Mouse (Mus musculus) forebrain, embryonic 14.5 days (tissue): ENCODE measurements around the gene Gm10715. TPM values are rescaled to one million over a fixed set of nuclear protein-coding genes. Genes with fewer than 3 reads are reported as not detected.
"Not testable (repeated sequence)": the region's sequence is repeated elsewhere in the genome, so short reads cannot be mapped to it uniquely, and the experiment has no call there.

Source experiments
- ATAC-seq: fragments of 200-750 bp; cut with Nextera tagmentation; 2 replicates; pipeline ENCODE4 v1.8.0; 2017; ENCODE audit warnings: mild to moderate bottlenecking, moderate library complexity
- DNase-seq: peaks from one replicate; pipeline ENCODE4 v3.0.0-alpha.2; 2015; ENCODE audit warnings: low spot score
- H3K27ac ChIP-seq: fragments of 300-500 bp; sonication (generic); 2 replicates; pipeline ENCODE4 v1.5.1; 2014; ENCODE audit warnings: low read depth, mild to moderate bottlenecking, control low read depth, low read length, moderate library complexity
- H3K27me3 ChIP-seq: fragments of 300-500 bp; sonication (generic); replicated peaks from 2 replicates; pipeline ENCODE4 v1.6.1; 2014; ENCODE audit warnings: low read length, control low read depth, mixed read lengths; ENCODE audit not compliant: control insufficient read depth, insufficient read depth
- H3K36me3 ChIP-seq: fragments of 300-500 bp; sonication (generic); 2 replicates; pipeline ENCODE4 v1.6.1; 2014; ENCODE audit warnings: low read length, control low read depth; ENCODE audit not compliant: control insufficient read depth, insufficient read depth
- H3K4me1 ChIP-seq: fragments of 300-500 bp; sonication (generic); 2 replicates; pipeline ENCODE4 v1.6.1; 2014; ENCODE audit warnings: antibody characterized with exemption, low read length, control low read depth; ENCODE audit not compliant: control insufficient read depth, insufficient read depth
- H3K4me2 ChIP-seq: fragments of 300-500 bp; sonication (generic); 2 replicates; pipeline ENCODE4 v1.6.1; 2014; ENCODE audit warnings: mild to moderate bottlenecking, control low read depth, low read length
- H3K4me3 ChIP-seq: fragments of 300-500 bp; sonication (generic); 2 replicates; pipeline ENCODE4 v1.5.1; 2014; ENCODE audit warnings: low read depth, low read length, control low read depth
- H3K9ac ChIP-seq: fragments of 300-500 bp; sonication (generic); 2 replicates; pipeline ENCODE4 v1.6.1; 2014; ENCODE audit warnings: mild to moderate bottlenecking, low read length, control low read depth, moderate library complexity
- H3K9me3 ChIP-seq: fragments of 300-500 bp; sonication (generic); replicated peaks from 2 replicates; pipeline ENCODE4 v1.6.1; 2016; ENCODE audit warnings: low read length, control low read depth, mixed read lengths; ENCODE audit not compliant: control insufficient read depth
- WGBS: fragments of 180-500 bp; shearing (Covaris S2); extraction: QIAGEN DNeasy Blood & Tissue Kit; methylation state at CpG from one replicate; pipeline ENCODE4 v1.1.7; 2014; 5-methylcytosine and 5-hydroxymethylcytosine counted together
- polyA plus RNA-seq: library from polyadenylated mRNA; unstranded; fragments of >200 nt; fragmentation: Nextera tagmentation; extraction: Ambion mirVana; gene quantifications from 2 replicates; pipeline ENCODE4 v1.2.1, GENCODE M21; 2014

Gene Gm10715
- polyA plus RNA-seq, result not detected in 2 replicates

DNA sequence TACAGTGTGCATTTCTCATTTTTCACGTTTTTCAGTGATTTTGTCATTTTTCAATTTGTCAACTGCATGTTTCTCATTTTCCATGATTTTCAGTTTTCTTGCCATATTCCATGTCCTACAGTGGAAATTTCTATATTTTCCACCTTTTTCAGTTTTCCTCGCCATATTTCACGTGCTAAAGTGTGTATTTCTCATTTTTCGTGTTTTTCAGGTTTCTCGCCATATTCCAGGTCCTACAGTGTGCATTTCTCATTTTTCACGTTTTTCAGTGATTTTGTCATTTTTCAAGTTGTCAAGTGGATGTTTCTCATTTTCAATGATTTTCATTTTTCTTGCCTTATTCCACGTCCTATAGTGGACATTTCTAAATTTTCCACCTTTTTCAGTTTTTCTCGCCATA, at the start of gene Gm10715:
Gene Gm10715 (plus strand): TSS at position 301 of the 400 bp plus-strand sequence.
- not testable (repeated sequence) for H3K27ac ChIP-seq, ATAC-seq, H3K9me3 ChIP-seq, H3K36me3 ChIP-seq, H3K4me3 ChIP-seq, H3K9ac ChIP-seq, DNase-seq, H3K27me3 ChIP-seq, H3K4me1 ChIP-seq, H3K4me2 ChIP-seq
- WGBS, result 70% methylated on average over 6 of the region's 8 CpGs

DNA sequence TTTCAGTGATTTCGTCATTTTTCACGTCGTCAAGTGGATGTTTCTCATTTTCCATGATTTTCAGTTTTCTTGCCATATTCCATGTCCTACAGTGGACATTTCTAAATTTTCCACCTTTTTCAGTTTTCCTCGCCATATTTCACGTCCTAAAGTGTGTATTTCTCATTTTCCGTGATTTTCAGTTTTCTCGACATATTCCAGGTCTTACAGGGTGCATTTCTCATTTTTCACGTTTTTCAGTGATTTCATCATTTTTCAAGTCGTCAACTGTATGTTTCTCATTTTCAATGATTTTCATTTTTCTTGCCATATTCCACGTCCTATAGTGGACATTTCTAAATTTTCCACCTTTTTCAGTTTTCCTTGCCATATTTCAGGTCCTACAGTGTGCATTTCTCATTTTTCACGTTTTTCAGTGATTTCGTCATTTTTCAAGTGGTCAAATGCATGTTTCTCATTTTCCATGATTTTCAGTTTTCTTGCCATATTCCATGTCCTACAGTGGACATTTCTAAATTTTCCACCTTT, 36.2 kb upstream of the Gm10715 start, which contains the start of gene Gm10722:
Gene Gm10722 (plus strand): TSS at position 478 of the 528 bp plus-strand sequence.
- not testable (repeated sequence) for H3K4me2 ChIP-seq, H3K27ac ChIP-seq, H3K4me1 ChIP-seq, H3K36me3 ChIP-seq, H3K4me3 ChIP-seq, H3K9me3 ChIP-seq, ATAC-seq, H3K27me3 ChIP-seq, H3K9ac ChIP-seq
- DNase-seq, result peak; percentile 12
- WGBS, result 70% methylated on average over 12 of the region's 12 CpGs

DNA sequence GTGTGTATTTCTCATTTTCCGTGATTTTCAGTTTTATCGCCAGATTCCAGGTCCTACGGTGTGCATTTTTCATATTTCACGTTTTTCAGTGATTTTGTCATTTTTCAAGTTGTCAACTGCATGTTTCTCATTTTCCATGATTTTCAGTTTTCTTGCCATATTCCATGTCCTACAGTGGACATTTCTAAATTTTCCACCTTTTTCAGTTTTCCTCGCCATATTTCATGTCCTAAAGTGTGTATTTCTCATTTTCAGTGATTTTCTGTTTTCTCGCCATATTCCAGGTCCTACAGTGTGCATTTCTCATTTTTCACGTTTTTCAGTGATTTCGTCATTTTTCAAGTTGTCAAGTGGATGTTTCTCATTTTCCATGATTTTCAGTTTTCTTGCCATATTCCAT, 35.7 kb upstream of the Gm10715 start:
- H3K36me3 ChIP-seq, H3K4me3 ChIP-seq, H3K27me3 ChIP-seq, ATAC-seq, DNase-seq, H3K9ac ChIP-seq, H3K4me1 ChIP-seq, H3K9me3 ChIP-seq, H3K4me2 ChIP-seq, H3K27ac ChIP-seq: not testable (repeated sequence)
- WGBS, result 65% methylated on average over 8 of the region's 8 CpGs

DNA sequence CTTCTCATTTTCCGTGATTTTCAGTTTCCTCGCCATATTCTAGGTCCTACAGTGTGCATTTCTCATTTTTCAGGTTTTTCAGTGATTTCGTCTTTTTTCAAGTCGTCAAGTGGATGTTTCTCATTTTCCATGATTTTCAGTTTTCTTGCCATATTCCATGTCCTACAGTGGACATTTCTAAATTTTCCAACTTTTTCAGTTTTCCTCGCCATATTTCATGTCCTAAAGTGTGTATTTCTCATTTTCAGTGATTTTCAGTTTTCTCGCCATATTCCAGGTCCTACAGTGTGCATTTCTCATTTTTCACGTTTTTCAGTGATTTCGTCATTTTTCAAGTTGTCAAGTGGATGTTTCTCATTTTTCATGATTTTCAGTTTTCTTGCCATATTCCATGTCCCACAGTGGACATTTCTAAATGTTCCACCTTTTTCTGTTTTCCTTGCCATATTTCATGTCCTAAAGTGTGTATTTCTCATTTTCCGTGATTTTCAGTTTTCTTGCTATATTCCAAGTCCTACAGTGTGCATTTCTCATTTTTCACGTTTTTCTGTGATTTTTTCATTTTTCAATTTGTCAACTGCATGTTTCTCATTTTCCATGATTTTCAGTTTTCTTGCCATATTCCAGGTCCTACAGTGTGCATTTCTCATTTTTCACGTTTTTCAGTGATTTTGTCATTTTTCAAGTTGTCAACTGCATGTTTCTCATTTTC, 34.6 kb upstream of the Gm10715 start:
- not testable (repeated sequence) for H3K27me3 ChIP-seq, H3K4me1 ChIP-seq, H3K4me2 ChIP-seq, H3K4me3 ChIP-seq, H3K36me3 ChIP-seq, H3K9ac ChIP-seq, H3K27ac ChIP-seq, H3K9me3 ChIP-seq
- ATAC-seq (peak; percentile 87), DNase-seq (peak; percentile 10)
- 57% methylated on average over 8 of the region's 11 CpGs for WGBS

DNA sequence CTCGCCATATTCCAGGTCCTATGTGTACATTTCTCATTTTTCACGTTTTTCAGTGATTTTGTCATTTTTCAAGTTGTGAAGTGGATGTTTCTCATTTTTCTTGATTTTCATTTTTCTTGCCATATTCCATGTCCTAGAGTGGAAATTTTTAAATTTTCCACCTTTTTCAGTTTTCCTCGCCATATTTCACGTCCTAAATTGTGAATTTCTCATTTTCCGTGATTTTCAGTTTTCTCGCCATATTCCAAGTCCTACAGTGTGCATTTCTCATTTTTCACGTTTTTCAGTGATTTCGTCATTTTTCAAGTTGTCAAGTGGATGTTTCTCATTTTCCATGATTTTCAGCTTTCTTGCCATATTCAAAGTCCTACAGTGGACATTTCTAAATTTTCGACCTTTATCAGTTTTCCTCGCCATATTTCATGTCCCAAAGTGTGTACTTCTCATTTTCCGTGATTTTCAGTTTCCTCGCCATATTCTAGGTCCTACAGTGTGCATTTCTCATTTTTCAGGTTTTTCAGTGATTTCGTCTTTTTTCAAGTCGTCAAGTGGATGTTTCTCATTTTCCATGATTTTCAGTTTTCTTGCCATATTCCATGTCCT, 33.8 kb upstream of the Gm10715 start, which contains the start of gene Gm11168:
Gene Gm11168 (plus strand): TSS at position 553 of the 603 bp plus-strand sequence.
- not testable (repeated sequence) for H3K27ac ChIP-seq, H3K9ac ChIP-seq, H3K4me2 ChIP-seq, H3K4me1 ChIP-seq, H3K27me3 ChIP-seq, ATAC-seq, H3K36me3 ChIP-seq, H3K4me3 ChIP-seq, H3K9me3 ChIP-seq, DNase-seq
- 69% methylated on average over 5 of the region's 14 CpGs for WGBS

DNA sequence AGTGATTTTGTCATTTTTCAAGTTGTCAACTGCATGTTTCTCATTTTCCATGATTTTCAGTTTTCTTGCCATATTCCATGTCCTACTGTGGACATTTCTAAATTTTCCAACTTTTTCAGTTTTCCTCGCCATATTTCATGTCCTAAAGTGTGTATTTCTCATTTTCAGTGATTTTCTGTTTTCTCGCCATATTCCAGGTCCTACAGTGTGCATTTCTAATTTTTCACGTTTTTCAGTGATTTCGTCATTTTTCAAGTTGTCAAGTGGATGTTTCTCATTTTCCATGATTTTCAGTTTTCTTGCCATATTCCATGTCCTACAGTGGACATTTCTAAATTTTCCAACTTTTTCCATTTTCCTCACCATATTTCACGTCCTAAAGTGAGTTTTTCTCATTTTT, 30.5 kb upstream of the Gm10715 start:
- H3K27ac ChIP-seq, H3K4me3 ChIP-seq, ATAC-seq, H3K9ac ChIP-seq, DNase-seq, H3K4me2 ChIP-seq, H3K36me3 ChIP-seq, H3K27me3 ChIP-seq, H3K4me1 ChIP-seq: not testable (repeated sequence)
- 82% methylated on average over 1 of the region's 5 CpGs for WGBS
- peaks cover 10% of the 10 kb centered on the region for H3K9me3 ChIP-seq

DNA sequence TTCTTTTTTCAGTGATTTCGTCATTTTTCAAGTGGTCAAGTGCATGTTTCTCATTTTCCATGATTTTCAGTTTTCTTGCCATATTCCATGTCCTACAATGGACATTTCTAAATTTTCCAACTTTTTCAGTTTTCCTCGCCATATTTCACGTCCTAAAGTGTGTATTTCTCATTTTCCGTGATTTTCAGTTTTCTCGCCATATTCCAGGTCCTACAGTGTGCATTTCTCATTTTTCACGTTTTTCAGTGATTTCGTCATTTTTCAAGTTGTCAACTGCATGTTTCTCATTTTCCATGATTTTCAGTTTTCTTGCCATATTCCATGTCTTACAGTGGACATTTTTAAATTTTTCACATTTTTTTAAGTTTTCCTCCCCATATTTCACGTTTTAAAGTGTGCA, 30.0 kb upstream of the Gm10715 start:
- WGBS, result 59% methylated on average over 8 of the region's 8 CpGs
- H3K27me3 ChIP-seq, result not testable (repeated sequence)

DNA sequence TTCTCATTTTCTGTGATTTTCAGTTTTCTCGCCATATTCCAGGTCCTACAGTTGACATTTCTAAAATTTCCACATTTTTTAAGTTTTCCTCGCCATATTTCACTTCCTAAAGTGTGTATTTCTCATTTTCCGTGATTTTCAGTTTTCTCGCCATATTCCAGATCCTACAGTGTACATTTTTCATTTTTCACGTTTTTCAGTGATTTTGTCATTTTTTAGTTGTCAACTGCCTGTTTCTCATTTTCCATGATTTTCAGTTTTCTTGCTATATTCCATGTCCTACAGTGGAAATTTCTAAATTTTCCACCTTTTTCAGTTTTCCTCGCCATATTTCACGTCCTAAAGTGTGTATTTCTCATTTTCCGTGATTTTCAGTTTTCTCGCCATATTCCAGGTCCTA, 29.4 kb upstream of the Gm10715 start:
- H3K4me2 ChIP-seq, H3K27ac ChIP-seq, H3K4me3 ChIP-seq, H3K36me3 ChIP-seq, H3K9ac ChIP-seq, H3K4me1 ChIP-seq, H3K27me3 ChIP-seq: not testable (repeated sequence)
- peaks cover 10% of the 10 kb centered on the region for H3K9me3 ChIP-seq
- DNase-seq (peak; percentile 0), ATAC-seq (0 out of 2 replicates have a peak, but pooled peaks have one; percentile 9)
- WGBS, result 75% methylated on average over 7 of the region's 9 CpGs

More for the DNA sequence above, 30.0 kb upstream of the Gm10715 start:
- not testable (repeated sequence) for H3K36me3 ChIP-seq, H3K27ac ChIP-seq, H3K9ac ChIP-seq, H3K4me2 ChIP-seq, H3K4me1 ChIP-seq, DNase-seq, H3K4me3 ChIP-seq
- H3K9me3 ChIP-seq, result peaks cover 10% of the 10 kb centered on the region
- peak; percentile 60 for ATAC-seq

DNA sequence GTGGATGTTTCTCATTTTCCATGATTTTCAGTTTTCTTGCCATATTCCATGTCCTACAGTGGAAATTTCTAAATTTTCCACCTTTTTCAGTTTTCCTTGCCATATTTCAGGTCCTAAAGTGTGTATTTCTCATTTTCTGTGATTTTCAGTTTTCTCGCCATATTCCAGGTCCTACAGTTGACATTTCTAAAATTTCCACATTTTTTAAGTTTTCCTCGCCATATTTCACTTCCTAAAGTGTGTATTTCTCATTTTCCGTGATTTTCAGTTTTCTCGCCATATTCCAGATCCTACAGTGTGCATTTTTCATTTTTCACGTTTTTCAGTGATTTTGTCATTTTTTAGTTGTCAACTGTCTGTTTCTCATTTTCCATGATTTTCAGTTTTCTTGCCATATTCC, 27.3 kb upstream of the Gm10715 start:
- DNase-seq, H3K9ac ChIP-seq, H3K36me3 ChIP-seq, H3K4me1 ChIP-seq, H3K4me2 ChIP-seq, H3K27ac ChIP-seq, H3K27me3 ChIP-seq, H3K4me3 ChIP-seq: not testable (repeated sequence)
- peaks cover 10% of the 10 kb centered on the region for H3K9me3 ChIP-seq
- no CpG with 5 or more reads among the region's 5 CpGs for WGBS
- ATAC-seq, result peak; percentile 47; the same call in 1 of the 2 replicates
